Mouse (Mus musculus) cortical plate, adult 2 months (tissue): ENCODE results near the gene Cntnap2. TPM values are rescaled to one million over a fixed set of nuclear protein-coding genes. Genes with fewer than 3 reads are reported as not detected.
"Not testable (repeated sequence)": the region's sequence is repeated elsewhere in the genome, so short reads cannot be mapped to it uniquely, and the experiment has no call there.

ENCODE experiments used
- H3K27ac ChIP-seq: fragments of 200-500 bp; 2 replicates; pipeline ENCODE4 v1.5.1; 2012; ENCODE audit warnings: low read length, control low read depth, inconsistent platforms; ENCODE audit not compliant: insufficient read depth
- H3K4me1 ChIP-seq: fragments of 200-500 bp; 2 replicates; pipeline ENCODE4 v1.6.1; 2011; ENCODE audit warnings: low read length; ENCODE audit not compliant: control insufficient read depth, insufficient read depth
- H3K4me3 ChIP-seq: fragments of 200-500 bp; 2 replicates; pipeline ENCODE4 v1.5.1; 2011; ENCODE audit warnings: mild to moderate bottlenecking, low read length, control low read depth; ENCODE audit not compliant: insufficient read depth
- CTCF ChIP-seq: fragments of 200-500 bp; IDR thresholded peaks from 2 replicates; pipeline ENCODE4 v1.5.1; 2011; ENCODE audit warnings: mild to moderate bottlenecking, control low read depth, low read length; ENCODE audit not compliant: insufficient read depth; ENCODE audit errors: extremely low read depth
- POLR2A ChIP-seq: fragments of 200-500 bp; IDR thresholded peaks from 2 replicates; pipeline ENCODE4 v1.6.1; 2011; ENCODE audit warnings: mild to moderate bottlenecking, low read length, control low read depth; ENCODE audit not compliant: insufficient read depth; ENCODE audit errors: extremely low read depth
- polyA plus RNA-seq: library from polyadenylated mRNA; depleted of rRNA; stranded (reverse); fragments of >200 nt; gene quantifications from 2 replicates; pipeline ENCODE4 v1.2.3, GENCODE M21; 2012

Gene Cntnap2
- polyA plus RNA-seq, 1 experiment: 26.5 TPM

DNA sequence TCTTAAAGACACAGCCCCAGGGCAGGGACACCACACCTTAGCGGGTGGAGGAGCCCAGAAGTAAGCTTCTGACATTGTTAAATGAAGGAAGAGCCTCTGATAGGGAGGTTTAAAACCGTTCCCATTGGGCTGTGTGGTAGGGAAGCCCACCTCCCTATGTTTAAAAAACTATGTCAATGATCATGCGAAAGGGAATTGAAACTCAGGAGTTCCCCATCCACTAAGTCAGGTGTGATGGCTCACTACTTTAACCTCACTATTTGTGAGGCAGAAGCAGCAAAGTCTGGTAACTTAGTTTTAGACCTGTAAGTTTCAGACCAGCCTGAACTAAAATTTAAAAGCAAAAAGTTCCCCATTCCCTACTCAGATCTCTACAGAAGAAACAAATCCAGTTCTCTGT lies 2210.3 kb downstream of the Cntnap2 start:
- Histone ChIP-seq H3K4me3 (no peak overlapping the region), H3K27ac (no peak overlapping the region), H3K4me1 (no peaks in the 10 kb centered on the region; the same call in 1 of the 2 replicates)
- no peak for TF ChIP-seq POLR2A
- no peak for TF ChIP-seq CTCF

DNA sequence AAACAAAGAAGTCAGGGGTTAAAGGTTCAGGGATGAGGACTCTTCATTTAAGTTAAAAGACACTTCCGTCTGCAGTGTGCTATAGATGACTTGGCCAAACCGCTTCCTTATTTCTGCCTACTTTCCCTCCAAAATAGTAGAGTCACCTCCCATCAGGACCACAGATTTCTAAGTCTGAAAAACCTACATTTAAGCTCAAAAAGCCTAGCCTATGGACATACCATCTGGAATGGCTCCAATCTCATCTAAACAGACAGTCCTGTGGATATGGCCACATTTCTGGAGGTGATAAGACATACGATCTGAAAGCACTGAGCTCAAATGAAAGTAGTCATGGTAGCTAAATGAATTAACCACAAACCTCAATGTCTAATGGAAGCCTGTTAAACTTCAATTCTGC lies 2212.4 kb downstream of the Cntnap2 start:
- no peak for TF ChIP-seq POLR2A
- no peak for TF ChIP-seq CTCF
- no peaks in the 10 kb centered on the region; the same call in none of the 2 replicates for H3K4me1 ChIP-seq

DNA sequence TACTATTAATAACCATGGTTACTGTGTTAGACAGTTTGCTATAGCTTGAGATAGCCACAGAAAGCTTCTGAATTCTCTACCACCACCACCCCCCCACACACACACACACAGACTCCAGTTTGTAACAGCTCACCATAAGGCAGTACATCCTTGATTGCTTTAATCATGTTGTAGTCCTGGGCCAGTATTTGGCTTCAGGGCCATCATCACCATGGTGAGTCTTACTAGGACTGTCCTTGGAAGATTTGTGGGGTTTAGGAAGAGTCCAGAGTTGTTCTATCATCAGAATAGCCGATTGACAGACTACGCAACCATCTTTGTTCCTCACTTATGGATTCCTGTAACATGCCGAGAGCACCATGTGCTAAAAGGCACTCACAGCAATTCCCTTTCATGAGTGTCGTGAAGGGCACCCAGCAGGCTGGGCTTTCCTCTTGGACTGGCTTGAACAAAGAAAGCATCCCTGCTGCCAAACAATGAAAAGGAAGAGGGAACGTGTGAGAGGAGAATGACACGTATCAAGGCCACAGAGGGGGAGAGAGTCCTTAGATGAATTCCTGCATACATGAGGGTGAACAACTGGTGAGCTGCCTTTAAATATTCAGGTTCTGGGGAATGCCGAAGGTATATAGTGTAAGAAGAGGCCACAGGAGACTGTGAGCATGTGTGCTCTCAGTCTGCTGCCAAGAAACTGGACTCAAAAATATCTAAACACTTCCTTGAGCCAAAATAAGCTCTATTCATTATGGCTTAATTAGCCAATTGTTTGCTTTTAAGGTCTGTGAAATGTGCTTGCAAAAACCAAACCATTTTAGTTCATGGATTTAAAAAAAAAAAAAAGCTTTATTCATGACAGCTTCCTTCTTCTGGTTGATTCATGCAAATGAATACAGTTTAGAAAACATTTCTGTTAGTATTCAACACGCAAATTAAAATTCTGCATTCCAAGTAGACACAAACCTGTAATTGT lies 2213.7 kb downstream of the Cntnap2 start:
- TF ChIP-seq CTCF (no peak), POLR2A (no peak)
- Histone ChIP-seq H3K4me3 (no peak overlapping the region), H3K4me1 (no peaks in the 10 kb centered on the region; the same call in none of the 2 replicates), H3K27ac (no peak overlapping the region)

More for the DNA sequence above, 2212.4 kb downstream of the Cntnap2 start:
- H3K27ac ChIP-seq: no peak overlapping the region
- no peak overlapping the region for H3K4me3 ChIP-seq

DNA sequence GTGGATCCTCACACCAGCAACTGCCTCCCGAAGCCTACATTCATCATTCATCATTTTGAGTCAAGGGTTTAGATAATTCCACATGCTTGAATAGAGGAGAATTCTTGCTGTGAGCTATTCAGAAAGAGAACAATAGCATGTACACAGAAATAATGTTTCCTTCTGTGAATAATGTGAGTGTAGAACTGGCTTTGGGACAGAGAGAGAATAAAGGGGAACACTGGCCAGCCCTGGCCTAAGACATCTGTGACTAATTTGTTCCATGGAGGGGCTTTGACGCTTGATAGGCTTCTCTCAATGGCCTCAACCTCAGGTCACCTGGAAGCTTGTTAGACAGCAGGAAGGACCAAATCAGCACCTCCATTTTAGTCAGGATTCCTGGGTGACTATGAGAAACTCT lies 2215.9 kb downstream of the Cntnap2 start:
- no peak overlapping the region for H3K4me3 ChIP-seq
- TF ChIP-seq POLR2A: no peak
- TF ChIP-seq CTCF: no peak
- no peaks in the 10 kb centered on the region; the same call in none of the 2 replicates for H3K4me1 ChIP-seq
- H3K27ac ChIP-seq: no peak overlapping the region

DNA sequence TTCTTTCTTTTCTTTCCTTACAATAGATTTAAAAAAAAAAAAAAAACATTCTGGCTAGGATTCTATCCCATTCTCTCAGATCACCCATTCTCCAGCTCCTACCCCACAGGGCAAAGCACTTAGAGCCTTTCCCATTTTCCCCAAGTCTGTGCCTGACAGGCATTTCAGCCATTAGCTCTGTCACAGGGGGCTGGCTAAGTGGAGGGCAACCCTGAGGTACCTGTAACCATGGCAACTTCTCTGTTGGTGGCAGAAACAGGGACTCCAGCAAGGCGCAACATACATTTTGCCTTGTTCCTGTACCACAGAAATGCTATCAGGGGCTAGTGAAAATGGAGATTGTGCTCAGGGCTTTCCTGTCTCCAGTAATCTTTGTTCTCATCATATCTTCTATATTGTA lies 2220.0 kb downstream of the Cntnap2 start:
- no peak for TF ChIP-seq POLR2A
- no peak for TF ChIP-seq CTCF
- H3K27ac ChIP-seq: no peak overlapping the region
- no peak overlapping the region for H3K4me3 ChIP-seq
- H3K4me1 ChIP-seq: no peaks in the 10 kb centered on the region; the same call in 1 of the 2 replicates

DNA sequence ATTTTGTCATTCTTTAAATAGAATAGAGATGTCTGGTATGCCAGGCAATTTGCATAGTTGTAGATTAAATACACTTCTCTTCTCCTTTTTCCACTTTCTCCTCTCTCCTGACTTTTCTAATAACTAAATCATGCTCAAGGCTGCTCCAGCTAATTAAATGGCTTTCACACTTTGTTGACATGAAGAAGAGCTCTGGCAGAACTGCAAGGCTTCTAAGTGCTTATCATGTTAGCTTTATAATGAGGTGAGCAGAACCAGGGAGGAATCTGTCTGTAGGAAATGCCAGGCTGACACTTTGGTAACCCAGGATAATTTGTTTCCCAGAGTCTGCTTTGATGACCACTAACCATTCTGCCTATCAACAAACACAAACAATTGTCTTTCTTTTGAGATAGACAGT lies 2222.4 kb downstream of the Cntnap2 start:
- no peak overlapping the region for H3K27ac ChIP-seq
- TF ChIP-seq CTCF: no peak
- no peaks in the 10 kb centered on the region for H3K4me1 ChIP-seq
- no peak overlapping the region for H3K4me3 ChIP-seq

DNA sequence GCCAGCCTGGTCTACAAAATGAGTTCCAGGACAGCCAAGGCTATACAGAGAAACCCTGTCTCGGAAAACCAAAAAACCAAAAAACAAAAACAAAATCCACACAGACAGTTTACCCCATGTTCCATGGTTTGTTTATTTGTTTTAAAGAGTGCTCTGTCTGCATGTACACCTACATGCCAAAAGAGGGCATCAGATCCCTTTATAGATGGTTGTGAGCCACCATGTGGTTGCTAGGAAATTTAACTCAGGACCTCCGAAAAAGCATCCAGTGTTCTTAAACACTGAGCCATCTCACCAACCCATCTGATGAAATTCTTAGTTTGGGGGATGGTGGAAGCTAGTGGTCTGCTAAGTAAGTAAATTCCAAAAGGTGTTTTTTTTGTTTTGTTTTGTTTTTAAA lies 2225.6 kb downstream of the Cntnap2 start:
- no peak for TF ChIP-seq POLR2A
- no peak for TF ChIP-seq CTCF
- no peak overlapping the region for H3K27ac ChIP-seq
- H3K4me1 ChIP-seq: no peaks in the 10 kb centered on the region
- no peak overlapping the region for H3K4me3 ChIP-seq

DNA sequence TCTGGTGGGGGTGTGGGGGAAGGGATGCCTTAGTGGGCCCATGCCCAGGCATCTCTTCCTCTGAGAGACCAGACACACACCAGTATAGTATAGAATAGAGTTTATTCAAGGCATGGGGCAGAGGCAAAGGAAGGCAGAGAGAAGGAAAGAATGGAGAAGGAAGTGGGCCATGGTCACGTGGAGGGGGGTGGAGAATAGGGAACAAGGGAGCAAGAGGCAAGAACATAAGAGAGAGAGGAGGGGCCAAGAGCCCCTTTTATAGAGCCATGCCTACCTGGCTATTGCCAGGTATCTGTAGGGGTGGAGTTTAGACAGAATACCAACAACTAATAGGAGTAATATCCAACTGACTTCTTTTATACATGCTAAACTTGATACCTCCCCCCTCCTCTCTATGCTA lies 2226.6 kb downstream of the Cntnap2 start:
- TF ChIP-seq POLR2A (no peak), CTCF (no peak)
- no peak overlapping the region for H3K4me3 ChIP-seq
- H3K27ac ChIP-seq: no peak overlapping the region
- no peaks in the 10 kb centered on the region for H3K4me1 ChIP-seq

DNA sequence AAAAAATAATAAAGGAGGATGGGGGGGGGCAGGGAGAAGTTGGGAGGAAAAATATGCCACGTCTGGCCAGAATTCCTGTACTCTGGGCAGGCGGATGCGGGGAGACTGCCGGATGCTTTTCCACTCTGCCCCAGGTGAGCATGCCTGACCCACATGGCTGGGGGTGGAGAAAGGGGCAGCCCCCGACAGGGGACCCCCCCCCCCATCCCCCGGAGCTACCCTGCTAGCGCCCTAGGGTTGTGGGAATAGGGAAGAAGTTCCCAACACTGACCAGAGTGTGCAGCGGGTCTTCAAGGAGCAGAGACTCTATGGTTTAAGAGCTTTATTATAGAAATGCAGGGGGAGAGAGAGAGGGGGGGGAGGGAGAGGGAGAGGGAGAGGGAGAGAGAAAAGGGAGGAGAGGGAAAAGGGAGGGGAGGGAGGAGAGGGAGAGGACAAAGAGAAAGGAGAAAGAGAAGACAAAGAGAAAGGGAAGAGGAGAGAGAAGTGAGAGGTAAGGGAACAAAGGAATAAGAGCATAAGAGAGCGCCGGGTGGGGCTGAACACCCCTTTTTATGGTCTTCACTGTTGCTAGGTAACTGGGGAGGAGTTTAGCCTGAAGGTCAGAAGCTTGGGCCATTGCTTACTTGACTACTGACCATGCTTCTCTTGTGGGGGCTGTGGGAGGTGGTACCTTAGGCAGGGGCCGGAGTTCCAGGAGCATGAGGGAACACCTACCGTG lies 2227.2 kb downstream of the Cntnap2 start:
- H3K27ac ChIP-seq, H3K4me3 ChIP-seq, H3K4me1 ChIP-seq: not testable (repeated sequence)

DNA sequence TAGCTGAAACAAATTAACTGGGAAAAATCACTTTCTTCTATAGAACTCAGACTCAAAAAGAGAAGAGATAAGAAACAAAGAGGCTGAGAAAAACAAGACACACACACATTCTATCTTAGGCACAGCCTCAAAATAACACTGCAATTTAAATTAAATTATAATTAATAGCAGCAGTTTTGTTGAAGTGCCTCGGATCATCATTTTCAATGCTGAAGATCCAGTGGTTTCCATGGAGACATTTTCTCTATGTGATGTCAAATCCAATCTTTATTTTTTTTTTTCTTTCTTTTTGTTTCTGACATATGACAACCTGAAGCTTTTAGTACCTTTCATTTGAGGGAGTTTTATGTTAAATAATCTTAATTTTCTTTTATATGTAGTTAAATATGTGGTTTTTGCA lies 2228.6 kb downstream of the Cntnap2 start:
- Histone ChIP-seq H3K4me3 (no peak overlapping the region), H3K27ac (no peak overlapping the region), H3K4me1 (no peaks in the 10 kb centered on the region)
- TF ChIP-seq POLR2A: no peak
- TF ChIP-seq CTCF: no peak
